Mouse (Mus musculus): Measurements from ENCODE around the gene Tex33.

Tex33 gene

GRCm38 (mm10) chr15:78395478-78395962 is at the start of gene Tex33:
Gene Tex33, minus strand, starts transcription at chr15:78395912.
- DNase-seq (ENCODE audit: low read depth, low spot score), result no peak

GRCm38 (mm10) chr15:78443857-78444256 is 48.1 kb upstream of the Tex33 start:
- no peak for DNase-seq (ENCODE audit: low read depth, low spot score)

- DNase-seq (ENCODE audit: low read depth, low spot score), result no peak
Observed at GRCm38 (mm10) chr15:78442231-78442630, 46.5 kb upstream of the Tex33 start.

GRCm38 (mm10) chr15:78438973-78439372 is 43.3 kb upstream of the Tex33 start:
- no peak for DNase-seq (ENCODE audit: low read depth, low spot score)

DNA sequence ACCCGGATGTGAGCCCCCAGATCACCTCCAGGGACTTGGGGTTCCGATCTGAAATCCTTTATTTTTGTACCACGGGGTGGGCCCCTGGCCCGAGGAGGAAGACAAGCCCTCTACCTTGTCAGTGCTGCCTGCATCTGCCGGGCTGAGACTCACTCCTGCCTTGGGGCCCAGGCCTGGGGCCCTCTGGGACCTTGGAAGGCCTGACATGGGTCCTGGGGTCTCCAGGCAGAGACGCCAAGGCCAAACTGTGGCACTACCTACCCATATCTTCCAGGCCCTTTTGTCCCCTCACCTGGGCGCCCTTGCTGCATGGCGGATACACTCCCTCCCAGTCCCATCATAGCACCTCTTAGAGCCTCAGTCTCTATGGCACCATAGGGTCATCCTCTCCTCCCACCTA is 42.8 kb upstream of the Tex33 start:
- DNase-seq (ENCODE audit: low read depth, low spot score), result no peak

DNA sequence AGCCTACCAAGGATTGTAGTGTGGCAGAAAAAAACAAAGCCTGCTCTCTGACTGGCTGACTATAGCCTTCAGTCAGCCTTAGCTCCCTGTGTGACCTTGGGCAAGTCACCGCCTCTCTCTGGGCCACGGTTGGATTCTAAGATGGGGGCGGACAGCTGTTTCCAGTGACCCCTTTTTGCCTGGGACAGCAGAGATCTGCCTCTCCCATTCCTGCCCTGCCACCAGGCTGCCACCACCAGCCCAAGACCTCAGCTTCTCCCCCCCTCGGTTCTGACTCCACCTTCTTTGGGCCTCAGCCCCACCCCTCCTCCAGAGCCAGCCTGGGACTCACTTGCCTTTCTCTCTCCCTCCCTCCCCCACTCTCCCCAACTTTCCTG is 42.3 kb upstream of the Tex33 start:
- DNase-seq (ENCODE audit: low read depth, low spot score), result peak; percentile 16

GRCm38 (mm10) chr15:78437237-78438017 is 41.7 kb upstream of the Tex33 start:
- DNase-seq (ENCODE audit: low read depth, low spot score), result peak; percentile 50

- peak; percentile 67 for DNase-seq (ENCODE audit: low read depth, low spot score)
Observed at GRCm38 (mm10) chr15:78436380-78437192, 40.9 kb upstream of the Tex33 start.

- DNase-seq (ENCODE audit: low read depth, low spot score), result no peak
Observed at GRCm38 (mm10) chr15:78435681-78436080, 40.0 kb upstream of the Tex33 start.

DNA sequence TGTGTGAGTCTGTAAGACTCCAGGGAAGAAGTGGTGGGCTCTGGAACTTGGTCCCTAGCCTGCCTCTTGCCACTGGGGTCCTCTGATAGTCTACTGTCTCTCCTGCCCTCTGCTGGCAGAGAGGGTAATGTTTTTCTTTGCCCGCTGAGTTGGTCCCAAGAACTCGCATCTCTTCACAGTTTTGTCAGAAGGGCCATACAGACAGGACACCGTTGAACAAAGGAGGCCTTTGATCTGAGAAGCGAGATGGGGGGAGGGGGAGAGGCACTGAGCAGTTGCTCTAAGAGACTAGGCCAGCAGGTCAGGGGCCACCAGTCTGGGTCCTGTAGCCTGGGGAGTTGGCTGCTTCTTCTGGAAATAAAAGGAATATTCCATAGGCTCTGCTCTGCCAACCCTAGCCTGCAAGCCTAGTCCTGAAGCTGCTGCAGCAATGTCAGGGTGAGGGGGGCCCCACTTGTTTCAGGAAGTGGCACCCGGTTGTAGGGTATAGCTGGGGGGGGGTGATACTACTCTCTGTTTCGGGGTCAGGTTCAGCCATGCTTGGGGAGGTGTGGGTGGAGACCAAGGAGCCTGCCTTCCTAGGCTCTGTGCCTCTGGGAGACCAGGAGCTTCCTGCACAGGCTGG is 39.3 kb upstream of the Tex33 start:
- DNase-seq (ENCODE audit: low read depth, low spot score), result peak; percentile 42

DNA sequence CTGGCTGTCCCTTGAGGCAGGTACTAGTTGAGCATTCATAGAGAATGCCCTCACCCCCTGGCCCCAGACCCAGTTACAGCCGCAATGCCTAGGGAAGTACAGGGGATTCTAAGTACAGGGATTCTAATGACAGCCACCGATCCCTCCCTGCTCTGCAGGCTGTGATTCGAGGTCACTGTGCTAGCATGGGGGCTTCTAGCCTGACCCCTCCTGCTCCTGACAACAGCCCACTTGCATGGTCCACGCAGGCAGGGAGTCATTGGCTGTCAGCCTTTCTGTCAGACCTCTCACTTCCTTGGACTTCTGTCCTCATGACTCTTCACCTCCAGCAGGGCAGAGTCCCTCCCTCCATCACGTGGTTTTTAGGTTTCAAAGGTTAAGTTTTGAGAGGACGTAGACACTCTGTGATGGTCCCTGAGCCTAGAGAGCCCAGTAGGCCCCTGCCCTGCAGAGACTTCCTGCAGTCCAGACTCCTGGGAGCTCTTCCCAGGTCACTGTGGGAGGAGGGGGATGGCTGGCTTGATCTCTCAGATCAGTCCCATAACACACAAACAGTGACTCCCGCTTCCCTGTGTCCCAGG is 35.9 kb upstream of the Tex33 start:
- DNase-seq (ENCODE audit: low read depth, low spot score), result no peak

- no peak for DNase-seq (ENCODE audit: low read depth, low spot score)
Observed at GRCm38 (mm10) chr15:78430874-78431273, 35.2 kb upstream of the Tex33 start.

DNA sequence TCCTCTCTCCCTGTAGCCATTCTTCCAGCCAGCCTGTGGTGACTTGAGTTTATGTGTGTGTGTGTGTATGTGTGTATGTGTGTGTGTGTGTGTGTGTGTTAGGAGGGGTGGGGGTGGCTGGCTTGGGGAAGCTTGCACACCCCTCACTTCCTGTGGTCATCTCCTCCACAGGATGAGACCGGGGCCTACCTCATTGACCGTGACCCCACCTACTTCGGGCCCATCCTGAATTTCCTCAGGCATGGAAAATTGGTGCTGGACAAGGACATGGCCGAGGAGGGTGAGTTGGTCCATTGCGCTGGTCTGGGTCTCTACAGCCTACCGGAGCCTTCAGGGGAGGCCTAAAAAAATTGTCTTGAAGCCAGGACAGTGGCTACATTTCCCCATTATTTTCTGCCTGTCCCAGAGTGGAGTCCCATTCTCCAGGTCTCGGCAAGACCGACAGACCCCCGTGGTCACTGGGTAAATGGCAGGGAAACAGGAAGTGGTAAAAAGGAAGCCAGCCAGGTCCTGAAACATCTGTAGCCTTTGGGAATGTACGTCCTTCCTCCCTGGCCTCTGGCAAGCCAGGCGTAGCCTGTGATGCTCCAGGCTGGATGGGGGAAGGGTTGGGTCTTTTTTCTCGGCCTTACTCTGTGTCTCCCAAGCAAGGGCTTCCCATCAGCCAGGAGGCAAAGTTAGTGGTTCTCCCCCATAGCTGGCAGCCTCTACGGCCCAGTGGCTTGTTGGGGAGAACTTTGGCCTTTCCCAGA is 34.3 kb upstream of the Tex33 start:
- no peak for DNase-seq (ENCODE audit: low read depth, low spot score)

- no peak for DNase-seq (ENCODE audit: low read depth, low spot score)
Observed at GRCm38 (mm10) chr15:78429139-78429459, 33.4 kb upstream of the Tex33 start.

- DNase-seq (ENCODE audit: low read depth, low spot score), result peak; percentile 86
Observed at GRCm38 (mm10) chr15:78428391-78429138, 32.9 kb upstream of the Tex33 start, which contains the start of gene Kctd17. Gene Kctd17, plus strand, starts transcription at chr15:78428564.

GRCm38 (mm10) chr15:78425230-78425629 is 29.5 kb upstream of the Tex33 start:
- DNase-seq (ENCODE audit: low read depth, low spot score), result peak; percentile 47

DNA sequence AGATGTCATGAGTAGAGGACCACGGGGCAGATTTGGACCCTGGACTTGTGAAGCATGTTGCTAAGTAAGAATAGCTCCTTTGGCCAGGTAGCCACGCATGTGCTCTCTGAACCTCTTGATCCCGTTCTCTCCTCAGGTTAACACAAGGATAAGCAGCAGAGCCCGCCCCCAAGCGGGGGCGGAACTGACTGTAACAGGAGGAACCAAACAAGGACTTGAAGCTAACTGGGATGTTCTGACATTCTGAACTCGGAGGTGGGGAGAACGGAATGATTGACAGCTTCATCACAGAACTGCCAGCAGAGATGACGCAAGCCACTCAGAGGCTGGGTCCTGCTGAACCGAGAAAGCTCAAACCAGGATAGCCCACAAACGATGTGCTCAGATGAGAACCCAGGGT is 28.8 kb upstream of the Tex33 start:
- peak; percentile 87 for DNase-seq (ENCODE audit: low read depth, low spot score)

- peak; percentile 87 for DNase-seq (ENCODE audit: low read depth, low spot score)
Observed at GRCm38 (mm10) chr15:78422046-78422956, 26.6 kb upstream of the Tex33 start.

DNA sequence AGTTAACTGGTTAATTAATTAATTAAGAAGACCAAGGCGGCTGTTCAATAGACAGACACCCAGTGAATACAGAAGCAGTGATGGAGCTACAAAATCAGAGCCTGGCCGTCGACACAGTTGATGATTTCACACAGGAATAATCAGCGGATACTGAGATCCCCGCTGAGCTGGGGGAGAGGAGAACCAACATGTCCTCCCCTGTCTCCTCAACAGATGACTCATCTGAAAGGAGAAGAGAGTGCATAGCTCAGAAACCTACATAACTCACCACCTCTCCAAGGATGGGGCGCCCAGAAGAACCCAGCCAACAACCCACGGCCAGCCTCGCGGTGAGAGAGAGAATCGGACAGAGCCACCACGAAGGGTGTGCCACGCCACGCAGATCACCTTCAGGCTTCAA is 24.7 kb upstream of the Tex33 start:
- DNase-seq (ENCODE audit: low read depth, low spot score), result no peak

All from R1 (cell line).